Mouse (Mus musculus): ENCODE results near the gene Mpzl3. TPM values are rescaled to one million over a fixed set of nuclear protein-coding genes. Genes with fewer than 3 reads are reported as not detected.

The Mpzl3 gene
- polyA plus RNA-seq, 1 experiment from 2014 or later, result 13.9 TPM

GRCm38 (mm10) chr9:45085741-45086690 is 31.0 kb downstream of the Mpzl3 start:
- H3K4me3 ChIP-seq, result no peak overlapping the region
- no peaks in the 10 kb centered on the region for H3K4me1 ChIP-seq
- no peaks in the 10 kb centered on the region for H3K36me3 ChIP-seq
- H3K27ac ChIP-seq, result no peak overlapping the region
- no peak overlapping the region for H3K9ac ChIP-seq
- 73% methylated on average over 12 of the region's 12 CpGs for WGBS
- no peak for ATAC-seq (ENCODE audit: insufficient number of reproducible peaks, low FRiP score, low TSS enrichment, low read depth)
- no peaks in the 10 kb centered on the region; the same call in 1 of the 2 replicates for H3K27me3 ChIP-seq
- H3K9me3 ChIP-seq, result no peaks in the 10 kb centered on the region
- no peak overlapping the region for H3K4me2 ChIP-seq

GRCm38 (mm10) chr9:45088040-45088439 is 33.1 kb downstream of the Mpzl3 start:
- no peaks in the 10 kb centered on the region for H3K9me3 ChIP-seq
- H3K4me2 ChIP-seq, result no peak overlapping the region
- H3K4me3 ChIP-seq, result no peak overlapping the region
- H3K4me1 ChIP-seq, result no peaks in the 10 kb centered on the region
- ATAC-seq (ENCODE audit: insufficient number of reproducible peaks, low FRiP score, low TSS enrichment, low read depth), result no peak
- no peaks in the 10 kb centered on the region; the same call in 1 of the 2 replicates for H3K27me3 ChIP-seq
- H3K27ac ChIP-seq, result no peak overlapping the region
- H3K9ac ChIP-seq, result no peak overlapping the region
- no peaks in the 10 kb centered on the region for H3K36me3 ChIP-seq

GRCm38 (mm10) chr9:45090811-45091210 is 35.8 kb downstream of the Mpzl3 start:
- Histone ChIP-seq H3K4me2 (no peak overlapping the region), H3K27me3 (no peaks in the 10 kb centered on the region; the same call in 1 of the 2 replicates), H3K9ac (no peak overlapping the region), H3K9me3 (no peaks in the 10 kb centered on the region), H3K4me3 (no peak overlapping the region), H3K4me1 (no peaks in the 10 kb centered on the region), H3K36me3 (no peaks in the 10 kb centered on the region), H3K27ac (no peak overlapping the region)
- ATAC-seq (ENCODE audit: insufficient number of reproducible peaks, low FRiP score, low TSS enrichment, low read depth), result no peak
- 72% methylated on average over 3 of the region's 3 CpGs for WGBS

DNA sequence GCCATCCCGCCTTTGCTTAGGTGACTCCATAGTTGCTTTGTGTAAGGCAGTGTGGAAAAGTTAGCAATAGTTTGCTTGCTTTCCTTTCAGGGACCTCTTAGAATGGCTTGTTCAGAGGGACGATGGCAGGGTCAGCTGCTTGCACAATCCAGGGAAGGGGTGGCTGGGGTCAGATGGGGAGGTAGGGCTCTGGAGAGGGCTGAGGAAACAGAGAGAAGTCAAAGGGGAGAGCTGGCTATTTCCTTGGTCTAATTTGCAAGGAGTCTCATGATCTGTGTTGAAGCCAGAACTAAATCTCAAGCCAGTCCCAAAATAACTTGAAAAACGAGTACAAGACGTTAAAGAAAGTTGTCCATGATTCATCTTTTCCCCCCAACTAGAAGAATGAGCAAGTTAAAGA is 37.7 kb downstream of the Mpzl3 start:
- Histone ChIP-seq H3K9ac (no peak overlapping the region), H3K4me1 (no peaks in the 10 kb centered on the region), H3K27me3 (no peaks in the 10 kb centered on the region; the same call in 1 of the 2 replicates), H3K4me3 (no peak overlapping the region), H3K36me3 (no peaks in the 10 kb centered on the region), H3K9me3 (no peaks in the 10 kb centered on the region), H3K27ac (no peak overlapping the region), H3K4me2 (no peak overlapping the region)
- 59% methylated on average over 4 of the region's 4 CpGs for WGBS
- no peak for ATAC-seq (ENCODE audit: insufficient number of reproducible peaks, low FRiP score, low TSS enrichment, low read depth)

DNA sequence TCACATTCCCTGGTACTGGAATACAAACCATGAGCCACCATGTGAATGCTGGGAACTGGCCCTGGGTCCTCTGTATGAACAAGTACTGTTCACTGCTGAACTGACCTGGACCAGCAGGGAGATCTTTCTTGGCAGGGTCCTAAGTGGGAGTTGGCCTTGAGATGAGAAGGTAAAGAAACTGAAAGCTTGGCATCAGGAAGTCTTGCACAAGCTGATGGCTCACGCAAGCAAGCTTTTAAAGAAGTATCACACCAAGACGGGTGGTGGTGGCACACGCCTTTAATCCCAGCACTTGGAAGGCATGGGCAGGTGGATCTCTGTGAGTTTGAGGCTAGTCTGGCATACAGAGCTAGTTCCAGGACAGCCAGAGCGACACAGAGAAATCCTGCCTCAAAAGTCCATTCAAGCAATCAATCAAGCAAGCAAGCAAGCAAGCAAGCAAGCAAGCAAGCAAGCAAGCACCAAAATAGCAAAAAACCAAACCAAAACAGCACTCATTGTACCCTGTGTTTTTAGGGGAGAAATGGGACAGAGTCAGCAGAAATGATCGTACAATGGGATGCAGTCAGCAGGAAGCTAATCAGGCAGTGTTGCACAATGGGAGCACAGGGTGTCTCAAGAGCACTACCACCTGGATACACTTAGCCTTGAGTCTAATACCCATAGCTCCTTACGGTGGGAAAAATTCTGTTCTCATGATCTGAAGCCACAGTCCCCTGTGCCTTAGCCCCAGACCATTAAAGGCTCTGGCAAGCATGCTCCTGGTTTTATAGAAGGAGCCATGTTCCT is 40.4 kb downstream of the Mpzl3 start:
- no peaks in the 10 kb centered on the region for H3K36me3 ChIP-seq
- no peak overlapping the region for H3K4me2 ChIP-seq
- H3K9ac ChIP-seq, result no peak overlapping the region
- 64% methylated on average over 6 of the region's 6 CpGs for WGBS
- H3K4me1 ChIP-seq, result no peaks in the 10 kb centered on the region
- no peak for ATAC-seq (ENCODE audit: insufficient number of reproducible peaks, low FRiP score, low TSS enrichment, low read depth)
- H3K27ac ChIP-seq, result no peak overlapping the region
- no peak overlapping the region for H3K4me3 ChIP-seq
- H3K27me3 ChIP-seq, result no peaks in the 10 kb centered on the region
- no peaks in the 10 kb centered on the region for H3K9me3 ChIP-seq

DNA sequence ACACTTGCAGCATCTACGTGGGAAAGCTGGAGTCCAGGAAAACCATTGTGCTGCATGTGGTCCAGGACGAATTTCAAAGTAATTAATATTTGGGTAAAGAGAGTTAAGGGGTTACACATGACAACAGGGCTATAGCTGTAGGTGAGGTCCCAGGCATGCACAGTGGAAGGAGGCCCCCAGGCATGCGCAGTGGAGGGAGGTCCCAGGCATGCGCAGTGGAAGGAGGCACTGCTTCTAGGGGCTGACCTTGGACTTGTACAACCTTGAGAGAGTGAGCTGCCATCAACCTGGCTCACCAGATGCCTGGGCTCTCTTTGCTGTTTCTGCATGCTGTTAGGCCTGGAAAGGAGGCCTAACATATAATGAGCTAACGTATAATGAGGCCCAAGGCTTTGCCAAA is 42.9 kb downstream of the Mpzl3 start:
- ATAC-seq (ENCODE audit: insufficient number of reproducible peaks, low FRiP score, low TSS enrichment, low read depth), result no peak
- Histone ChIP-seq H3K4me1 (no peaks in the 10 kb centered on the region), H3K9ac (no peak overlapping the region), H3K4me3 (no peak overlapping the region), H3K27ac (no peak overlapping the region), H3K36me3 (no peaks in the 10 kb centered on the region), H3K4me2 (no peak overlapping the region), H3K27me3 (no peaks in the 10 kb centered on the region), H3K9me3 (no peaks in the 10 kb centered on the region)
- WGBS, result 75% methylated on average over 5 of the region's 5 CpGs

DNA sequence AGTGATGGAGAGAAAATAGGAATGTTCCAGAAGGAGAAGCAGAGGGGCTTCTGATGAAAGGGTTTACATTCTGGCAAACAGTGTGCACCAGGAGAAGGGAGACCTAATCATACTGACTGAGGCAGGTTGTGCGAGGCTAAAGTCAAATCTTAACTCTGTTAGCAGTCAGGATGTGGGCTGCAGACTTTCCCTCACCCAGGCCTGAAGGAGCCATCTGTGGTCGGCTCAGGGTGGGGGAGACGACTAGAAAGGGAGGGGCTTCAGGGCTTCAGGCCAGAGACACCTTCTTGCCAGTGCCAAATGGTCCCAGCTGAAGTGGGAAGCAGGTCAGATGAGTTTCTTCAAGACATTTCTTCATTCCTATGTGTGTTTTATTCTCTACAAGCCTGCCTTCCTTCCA is 43.4 kb downstream of the Mpzl3 start:
- Histone ChIP-seq H3K4me1 (no peaks in the 10 kb centered on the region), H3K9me3 (no peaks in the 10 kb centered on the region), H3K27me3 (no peaks in the 10 kb centered on the region), H3K4me2 (no peak overlapping the region), H3K9ac (no peak overlapping the region), H3K27ac (no peak overlapping the region), H3K36me3 (no peaks in the 10 kb centered on the region), H3K4me3 (no peak overlapping the region)
- 29% methylated on average over 3 of the region's 3 CpGs for WGBS
- ATAC-seq (ENCODE audit: insufficient number of reproducible peaks, low FRiP score, low TSS enrichment, low read depth), result no peak

DNA sequence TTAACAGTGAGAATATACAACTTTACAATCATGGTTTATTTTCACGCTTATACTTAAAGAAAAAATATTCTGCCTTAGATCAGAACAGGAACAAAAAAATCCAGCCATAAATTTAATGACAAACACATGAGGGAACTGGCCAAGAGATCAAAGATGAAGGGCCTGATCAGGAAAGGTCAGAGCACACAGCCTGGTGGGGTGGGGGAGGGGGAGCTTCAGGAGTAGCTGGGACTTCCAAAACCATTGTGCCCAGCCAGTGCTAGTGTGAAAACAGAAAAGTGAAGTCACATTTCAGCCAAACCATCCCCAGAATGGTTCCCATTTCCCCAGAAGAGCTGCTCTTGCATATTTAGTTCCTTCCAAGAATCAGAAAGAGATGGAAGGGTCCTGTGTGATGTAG is 47.5 kb downstream of the Mpzl3 start:
- H3K4me2 ChIP-seq, result no peak overlapping the region
- H3K4me3 ChIP-seq, result no peak overlapping the region
- no peaks in the 10 kb centered on the region for H3K4me1 ChIP-seq
- 30% methylated on average over 1 of the region's 1 CpGs for WGBS
- no peaks in the 10 kb centered on the region for H3K36me3 ChIP-seq
- no peak overlapping the region for H3K27ac ChIP-seq
- H3K9ac ChIP-seq, result no peak overlapping the region
- H3K27me3 ChIP-seq, result no peaks in the 10 kb centered on the region
- no peaks in the 10 kb centered on the region for H3K9me3 ChIP-seq
- no peak for ATAC-seq (ENCODE audit: insufficient number of reproducible peaks, low FRiP score, low TSS enrichment, low read depth)

DNA sequence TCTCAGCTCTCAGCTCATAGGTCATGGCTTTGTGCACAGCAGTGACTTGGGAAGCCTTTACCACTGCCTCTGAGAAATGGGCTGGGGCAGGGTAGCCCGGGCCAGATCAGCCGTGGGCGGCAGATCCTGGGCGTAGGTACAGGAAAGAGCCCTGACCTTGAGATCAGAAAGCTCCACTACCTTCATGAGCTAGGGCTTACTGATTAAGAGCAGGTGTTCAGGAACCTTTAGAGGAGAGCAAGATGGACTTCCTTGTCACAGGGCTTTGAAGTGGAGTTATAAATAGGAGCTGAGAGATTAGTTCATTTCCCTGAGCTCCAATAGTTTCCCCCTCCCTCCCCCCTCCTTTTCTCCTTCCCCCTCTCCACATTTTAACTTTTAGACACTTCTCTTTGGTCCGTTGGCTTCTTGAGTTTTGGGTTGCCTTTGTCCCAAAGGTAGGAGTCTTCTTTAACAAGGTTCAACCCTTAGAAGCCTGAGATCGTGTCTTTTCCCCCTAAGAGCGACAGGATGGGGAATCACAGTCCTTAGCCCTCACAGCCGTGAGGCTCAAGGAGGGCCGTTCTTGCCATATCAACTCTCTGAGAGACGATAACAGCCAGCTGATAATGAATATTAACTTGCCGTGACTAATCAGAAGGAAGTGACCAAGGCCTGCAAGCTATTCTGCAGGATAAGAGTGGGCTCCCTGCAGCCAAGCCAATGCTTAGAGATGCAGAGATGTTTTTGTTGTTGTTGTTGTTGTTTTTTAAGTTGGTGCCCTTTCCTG is 48.4 kb downstream of the Mpzl3 start:
- ATAC-seq (ENCODE audit: insufficient number of reproducible peaks, low FRiP score, low TSS enrichment, low read depth), result no peak
- Histone ChIP-seq H3K9ac (no peak overlapping the region), H3K36me3 (no peaks in the 10 kb centered on the region), H3K4me1 (no peaks in the 10 kb centered on the region), H3K9me3 (no peaks in the 10 kb centered on the region), H3K4me2 (no peak overlapping the region), H3K4me3 (no peak overlapping the region), H3K27me3 (no peaks in the 10 kb centered on the region), H3K27ac (no peak overlapping the region)
- WGBS, result 40% methylated on average over 11 of the region's 11 CpGs

DNA sequence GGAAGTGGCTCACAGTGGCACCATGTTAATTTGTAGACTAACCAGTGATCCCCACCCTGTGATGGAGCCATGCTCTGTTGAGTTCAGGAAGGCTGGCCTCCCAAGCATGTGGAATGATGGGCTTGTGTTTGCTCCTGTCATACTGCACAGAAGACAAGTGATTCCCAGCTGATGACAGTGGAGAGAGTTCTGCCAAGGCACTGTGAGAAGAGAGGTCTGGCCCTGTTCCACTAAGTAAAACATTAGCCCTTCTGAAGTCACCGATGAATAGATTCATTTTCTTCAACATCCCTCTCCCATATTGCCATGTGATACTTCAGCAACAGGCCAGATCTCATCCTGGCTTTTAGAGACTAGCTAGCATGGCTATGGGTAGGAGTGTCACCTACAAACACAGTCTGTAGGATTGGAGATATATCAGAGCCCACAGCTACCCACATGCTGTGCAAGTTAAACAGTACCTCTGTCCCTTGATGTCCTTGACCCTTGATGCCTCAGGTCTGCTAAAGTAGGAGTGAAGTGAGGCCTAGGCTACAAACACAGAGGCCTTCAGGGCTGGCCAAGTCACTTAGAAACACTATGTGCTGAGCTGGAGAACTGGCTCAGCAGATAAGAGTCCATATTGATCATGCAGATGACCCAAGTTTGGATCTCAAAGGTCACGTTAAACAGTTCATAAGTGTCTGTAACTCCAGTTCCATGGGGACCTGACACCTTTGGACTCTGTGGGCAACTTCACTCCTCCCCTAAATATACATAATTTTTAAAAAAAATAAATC is 50.8 kb downstream of the Mpzl3 start:
- no peaks in the 10 kb centered on the region for H3K4me1 ChIP-seq
- H3K36me3 ChIP-seq, result no peaks in the 10 kb centered on the region
- no peak overlapping the region for H3K4me3 ChIP-seq
- 90% methylated on average over 2 of the region's 2 CpGs for WGBS
- no peak overlapping the region for H3K4me2 ChIP-seq
- no peaks in the 10 kb centered on the region for H3K27me3 ChIP-seq
- no peak for ATAC-seq (ENCODE audit: insufficient number of reproducible peaks, low FRiP score, low TSS enrichment, low read depth)
- no peak overlapping the region for H3K9ac ChIP-seq
- no peak overlapping the region for H3K27ac ChIP-seq
- no peaks in the 10 kb centered on the region for H3K9me3 ChIP-seq

GRCm38 (mm10) chr9:45115706-45116105 is 60.7 kb downstream of the Mpzl3 start:
- peak overlapping the region; percentile 43 for H3K4me3 ChIP-seq
- no peaks in the 10 kb centered on the region for H3K36me3 ChIP-seq
- H3K27ac ChIP-seq, result no peak overlapping the region; the same call in 1 of the 2 replicates
- H3K9ac ChIP-seq, result 0 out of 2 replicates have a peak overlapping the region, but pooled peaks have one; percentile 10
- ATAC-seq (ENCODE audit: insufficient number of reproducible peaks, low FRiP score, low TSS enrichment, low read depth), result peak; percentile 74; the same call in 1 of the 2 replicates
- peak overlapping the region; percentile 64 for H3K4me2 ChIP-seq
- H3K4me1 ChIP-seq, result peaks cover 25% of the 10 kb centered on the region
- no peaks in the 10 kb centered on the region for H3K9me3 ChIP-seq
- WGBS, result 4% methylated on average over 14 of the region's 14 CpGs
- no peaks in the 10 kb centered on the region for H3K27me3 ChIP-seq
